Mouse (Mus musculus) liver, embryonic 11.5 days (tissue): ENCODE results near the gene Acss2. TPM values are rescaled to one million over a fixed set of nuclear protein-coding genes. Genes with fewer than 3 reads are reported as not detected.
A peak's percentile ranks its signal among the peaks of the same experiment; 100 is the strongest.
"Not testable (repeated sequence)": the region's sequence is repeated elsewhere in the genome, so short reads cannot be mapped to it uniquely, and the experiment has no call there.

ENCODE experiments used
- ATAC-seq: fragments of 200-750 bp; cut with Nextera tagmentation; replicated peaks from 2 replicates; pipeline ENCODE4 v1.8.0; 2017; ENCODE audit warnings: moderate number of reproducible peaks, mild to moderate bottlenecking, moderate TSS enrichment, moderate library complexity; ENCODE audit not compliant: low FRiP score
- DNase-seq: peaks from one replicate; pipeline ENCODE4 v3.0.0-alpha.2; 2017; ENCODE audit warnings: low spot score
- H3K27ac ChIP-seq: fragments of 300-500 bp; sonication (generic); 2 replicates; pipeline ENCODE4 v1.5.1; 2014; ENCODE audit warnings: mild to moderate bottlenecking, low read depth, low read length, control low read depth
- H3K27me3 ChIP-seq: fragments of 300-500 bp; sonication (generic); replicated peaks from 2 replicates; pipeline ENCODE4 v1.6.1; 2014; ENCODE audit warnings: low read length, mixed read lengths; ENCODE audit not compliant: control insufficient read depth, insufficient read depth
- H3K36me3 ChIP-seq: fragments of 300-500 bp; sonication (generic); 2 replicates; pipeline ENCODE4 v1.6.1; 2014; ENCODE audit warnings: mild to moderate bottlenecking, low read length, moderate library complexity, mixed read lengths; ENCODE audit not compliant: control insufficient read depth, insufficient read depth
- H3K4me1 ChIP-seq: fragments of 300-500 bp; sonication (generic); replicated peaks from 2 replicates; pipeline ENCODE4 v1.6.1; 2014; ENCODE audit warnings: low read length, mixed read lengths; ENCODE audit not compliant: control insufficient read depth, insufficient read depth
- H3K4me2 ChIP-seq: fragments of 300-500 bp; sonication (generic); 2 replicates; pipeline ENCODE4 v1.6.1; 2014; ENCODE audit warnings: mild to moderate bottlenecking, control low read depth, moderate library complexity
- H3K4me3 ChIP-seq: fragments of 300-500 bp; sonication (generic); 2 replicates; pipeline ENCODE4 v1.5.1; 2014; ENCODE audit warnings: low read depth, low read length, control low read depth
- H3K9ac ChIP-seq: fragments of 300-500 bp; sonication (generic); 2 replicates; pipeline ENCODE4 v1.6.1; 2014; ENCODE audit warnings: low read depth, low read length, control low read depth
- H3K9me3 ChIP-seq: fragments of 300-500 bp; sonication (generic); 2 replicates; pipeline ENCODE4 v1.6.1; 2016; ENCODE audit warnings: low read length, inconsistent platforms, mixed read lengths; ENCODE audit not compliant: control insufficient read depth
- WGBS: fragments of 180-500 bp; shearing (Covaris S2); extraction: QIAGEN DNeasy Blood & Tissue Kit; methylation state at CpG from one replicate; pipeline ENCODE4 v1.1.7; 2014; 5-methylcytosine and 5-hydroxymethylcytosine counted together
- polyA plus RNA-seq: library from polyadenylated mRNA; unstranded; fragments of >200 nt; fragmentation: Nextera tagmentation; extraction: Ambion mirVana; gene quantifications from 2 replicates; pipeline ENCODE4 v1.2.1, GENCODE M21; 2014

Acss2 gene
- polyA plus RNA-seq, 1 experiment from 2014 or later = 28.5 TPM

GRCm38 (mm10) chr2:155605236-155605589 is 87.5 kb downstream of the Acss2 start:
- WGBS = 47% methylated on average over 4 of the region's 4 CpGs
- peaks cover 27% of the 10 kb centered on the region for H3K4me1 ChIP-seq
- DNase-seq, H3K27me3 ChIP-seq, H3K36me3 ChIP-seq, H3K9me3 ChIP-seq: not testable (repeated sequence)
- peak overlapping the region; percentile 58 for H3K9ac ChIP-seq
- H3K4me2 ChIP-seq = peak overlapping the region; percentile 68
- peak overlapping the region; percentile 91 for H3K27ac ChIP-seq
- ATAC-seq = peak; percentile 78
- 0 out of 2 replicates have a peak overlapping the region, but pooled peaks have one; percentile 1 for H3K4me3 ChIP-seq

GRCm38 (mm10) chr2:155606360-155606759 is 88.6 kb downstream of the Acss2 start:
- Histone ChIP-seq H3K27me3 (no peaks in the 10 kb centered on the region), H3K9me3 (no peaks in the 10 kb centered on the region), H3K9ac (peak overlapping the region; percentile 44; the same call in 1 of the 2 replicates), H3K4me2 (no peak overlapping the region; the same call in 1 of the 2 replicates), H3K4me3 (no peak overlapping the region), H3K36me3 (no peaks in the 10 kb centered on the region), H3K27ac (peak overlapping the region; percentile 91; the same call in 1 of the 2 replicates), H3K4me1 (peaks cover 30% of the 10 kb centered on the region)
- DNase-seq (no peak), ATAC-seq (no peak)
- 81% methylated on average over 4 of the region's 4 CpGs for WGBS

GRCm38 (mm10) chr2:155610978-155611377 is 93.2 kb downstream of the Acss2 start, which contains the start of gene Myh7b:
Gene Myh7b (plus strand): TSS chr2:155611212.
- Histone ChIP-seq H3K27ac (no peak within 1 kb of the TSS; the same call in 1 of the 2 replicates), H3K9me3 (no peaks in the 10 kb centered on the region), H3K27me3 (peaks cover 4% of the 10 kb centered on the region; the same call in 1 of the 2 replicates), H3K36me3 (no peaks in the 10 kb centered on the region), H3K4me2 (no peak within 1 kb of the TSS), H3K4me1 (peaks cover 22% of the 10 kb centered on the region), H3K9ac (0 out of 2 replicates have a peak within 1 kb of the TSS, but pooled peaks have one; percentile 36), H3K4me3 (no peak within 1 kb of the TSS)
- DNase-seq (no peak), ATAC-seq (no peak)
- WGBS = 42% methylated on average over 4 of the region's 4 CpGs

DNA sequence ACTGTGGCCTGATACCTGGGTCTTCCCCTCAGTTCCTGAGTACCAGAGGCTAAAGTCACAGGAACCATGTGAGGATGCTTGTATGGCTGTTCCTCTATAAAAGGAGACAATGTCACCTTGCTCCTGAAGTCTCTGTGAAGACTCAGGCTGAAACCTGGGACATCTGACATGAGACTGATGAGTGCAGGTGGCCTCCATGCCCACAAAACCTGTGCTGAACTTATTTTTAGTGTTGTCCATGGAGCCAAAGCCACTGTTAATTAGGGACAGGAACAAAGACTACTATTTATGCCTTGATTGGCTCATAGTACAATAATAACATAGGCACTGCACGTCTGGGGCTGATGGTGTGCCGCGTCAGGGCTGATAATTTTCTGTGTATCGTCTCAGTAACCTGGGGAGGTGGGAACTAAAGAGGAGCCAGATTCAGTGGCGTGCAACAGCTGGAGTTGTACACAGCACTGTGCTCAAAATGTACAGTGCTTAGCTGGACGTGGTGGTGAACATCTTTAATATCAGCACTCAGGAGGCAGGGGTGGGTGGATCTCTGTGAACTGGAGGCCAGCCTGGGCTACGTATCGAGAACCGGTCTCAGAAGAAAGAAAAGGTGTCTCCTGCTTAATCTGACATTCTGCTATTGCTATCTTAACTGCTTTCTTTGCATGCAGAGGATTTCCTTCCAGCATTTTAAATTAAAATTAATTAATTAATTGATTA is 94.2 kb downstream of the Acss2 start:
- peak overlapping the region; percentile 63; the same call in 1 of the 2 replicates for H3K4me3 ChIP-seq
- peaks cover 4% of the 10 kb centered on the region; the same call in 1 of the 2 replicates for H3K27me3 ChIP-seq
- H3K4me2 ChIP-seq = peak overlapping the region; percentile 87; the same call in 1 of the 2 replicates
- peaks cover 19% of the 10 kb centered on the region for H3K4me1 ChIP-seq
- H3K9ac ChIP-seq = no peak overlapping the region
- DNase-seq (no peak), ATAC-seq (no peak)
- H3K27ac ChIP-seq = no peak overlapping the region; the same call in 1 of the 2 replicates
- 81% methylated on average over 9 of the region's 9 CpGs for WGBS
- no peaks in the 10 kb centered on the region for H3K9me3 ChIP-seq
- H3K36me3 ChIP-seq = no peaks in the 10 kb centered on the region

GRCm38 (mm10) chr2:155613326-155613755 is 95.6 kb downstream of the Acss2 start:
- H3K27me3 ChIP-seq = peaks cover 4% of the 10 kb centered on the region; the same call in 1 of the 2 replicates
- peak overlapping the region; percentile 63 for H3K4me3 ChIP-seq
- H3K4me1 ChIP-seq = peaks cover 31% of the 10 kb centered on the region
- peak; percentile 86 for DNase-seq
- no peaks in the 10 kb centered on the region for H3K9me3 ChIP-seq
- 4% methylated on average over 20 of the region's 20 CpGs for WGBS
- H3K36me3 ChIP-seq = no peaks in the 10 kb centered on the region
- peak overlapping the region; percentile 96 for H3K27ac ChIP-seq
- H3K9ac ChIP-seq = peak overlapping the region; percentile 89
- H3K4me2 ChIP-seq = peak overlapping the region; percentile 87
- ATAC-seq = peak; percentile 96

GRCm38 (mm10) chr2:155613953-155614352 is 96.2 kb downstream of the Acss2 start:
- peaks cover 37% of the 10 kb centered on the region for H3K4me1 ChIP-seq
- H3K9ac ChIP-seq = peak overlapping the region; percentile 89
- DNase-seq (no peak), ATAC-seq (peak; percentile 82)
- WGBS = 34% methylated on average over 8 of the region's 8 CpGs
- peak overlapping the region; percentile 87 for H3K4me2 ChIP-seq
- peaks cover 4% of the 10 kb centered on the region; the same call in 1 of the 2 replicates for H3K27me3 ChIP-seq
- H3K27ac ChIP-seq = peak overlapping the region; percentile 96
- peak overlapping the region; percentile 63 for H3K4me3 ChIP-seq
- H3K36me3 ChIP-seq = no peaks in the 10 kb centered on the region
- no peaks in the 10 kb centered on the region for H3K9me3 ChIP-seq

- Histone ChIP-seq H3K4me3 (no peak overlapping the region), H3K27me3 (peaks cover 4% of the 10 kb centered on the region; the same call in 1 of the 2 replicates), H3K36me3 (no peaks in the 10 kb centered on the region), H3K4me1 (peaks cover 38% of the 10 kb centered on the region), H3K9me3 (no peaks in the 10 kb centered on the region), H3K9ac (peak overlapping the region; percentile 20; the same call in 1 of the 2 replicates), H3K4me2 (peak overlapping the region; percentile 47), H3K27ac (peak overlapping the region; percentile 57)
- WGBS = 30% methylated on average over 6 of the region's 6 CpGs
- ATAC-seq = no peak
- no peak for DNase-seq
Observed at GRCm38 (mm10) chr2:155616971-155617370, 99.2 kb downstream of the Acss2 start.

GRCm38 (mm10) chr2:155619817-155620216 is 102.1 kb downstream of the Acss2 start:
- H3K4me2 ChIP-seq = no peak overlapping the region
- no peak overlapping the region for H3K4me3 ChIP-seq
- no peak overlapping the region for H3K9ac ChIP-seq
- WGBS = 18% methylated on average over 8 of the region's 8 CpGs
- H3K4me1 ChIP-seq = peaks cover 32% of the 10 kb centered on the region
- no peaks in the 10 kb centered on the region; the same call in 1 of the 2 replicates for H3K27me3 ChIP-seq
- H3K9me3 ChIP-seq = no peaks in the 10 kb centered on the region
- H3K36me3 ChIP-seq = no peaks in the 10 kb centered on the region
- DNase-seq = peak; percentile 84
- H3K27ac ChIP-seq = no peak overlapping the region
- ATAC-seq = peak; percentile 67
